Mouse (Mus musculus): ENCODE data around the gene Gda. TPM values are rescaled to one million over a fixed set of nuclear protein-coding genes. Genes with fewer than 3 reads are reported as not detected.

Gda gene
- polyA plus RNA-seq, 1 experiment from 2014 or later: 7.6 TPM

GRCm38 (mm10) chr19:21373073-21373755 lies 100.0 kb downstream of the Gda start:
- whole genome bisulfite sequencing (ENCODE audit: missing documents): 52% methylated on average over 10 of the region's 11 CpGs
- no peak overlapping the region for H3K4me3 ChIP-seq (ENCODE audit: inconsistent target)
- no peak overlapping the region for H3K27ac ChIP-seq
- H3K36me3 ChIP-seq (ENCODE audit: inconsistent target): no peaks in the 10 kb centered on the region
- no peaks in the 10 kb centered on the region for H3K79me2 ChIP-seq (ENCODE audit: inconsistent target)

GRCm38 (mm10) chr19:21372395-21373072 lies 100.7 kb downstream of the Gda start:
- Histone ChIP-seq H3K4me3 (ENCODE audit: inconsistent target) (no peak overlapping the region), H3K36me3 (ENCODE audit: inconsistent target) (no peaks in the 10 kb centered on the region), H3K27ac (no peak overlapping the region), H3K79me2 (ENCODE audit: inconsistent target) (no peaks in the 10 kb centered on the region)
- WGBS (ENCODE audit: missing documents): 76% methylated on average over 12 of the region's 12 CpGs

GRCm38 (mm10) chr19:21371337-21371736 lies 101.9 kb downstream of the Gda start:
- whole genome bisulfite sequencing (ENCODE audit: missing documents): 62% methylated on average over 2 of the region's 2 CpGs
- Histone ChIP-seq H3K36me3 (ENCODE audit: inconsistent target) (no peaks in the 10 kb centered on the region), H3K4me3 (ENCODE audit: inconsistent target) (no peak overlapping the region), H3K79me2 (ENCODE audit: inconsistent target) (no peaks in the 10 kb centered on the region), H3K27ac (no peak overlapping the region)

GRCm38 (mm10) chr19:21370782-21371181 lies 102.5 kb downstream of the Gda start:
- no peak overlapping the region for H3K4me3 ChIP-seq (ENCODE audit: inconsistent target)
- WGBS (ENCODE audit: missing documents): 93% methylated on average over 8 of the region's 8 CpGs
- H3K27ac ChIP-seq: no peak overlapping the region
- H3K36me3 ChIP-seq (ENCODE audit: inconsistent target): no peaks in the 10 kb centered on the region
- H3K79me2 ChIP-seq (ENCODE audit: inconsistent target): no peaks in the 10 kb centered on the region

GRCm38 (mm10) chr19:21369175-21369574 lies 104.1 kb downstream of the Gda start:
- Histone ChIP-seq H3K27ac (no peak overlapping the region), H3K36me3 (ENCODE audit: inconsistent target) (no peaks in the 10 kb centered on the region), H3K79me2 (ENCODE audit: inconsistent target) (no peaks in the 10 kb centered on the region), H3K4me3 (ENCODE audit: inconsistent target) (no peak overlapping the region)
- 80% methylated on average over 6 of the region's 6 CpGs for WGBS (ENCODE audit: missing documents)

- Histone ChIP-seq H3K4me3 (ENCODE audit: inconsistent target) (no peak overlapping the region), H3K79me2 (ENCODE audit: inconsistent target) (no peaks in the 10 kb centered on the region), H3K36me3 (ENCODE audit: inconsistent target) (no peaks in the 10 kb centered on the region), H3K27ac (no peak overlapping the region)
- WGBS (ENCODE audit: missing documents): 90% methylated on average over 2 of the region's 4 CpGs
Observed at GRCm38 (mm10) chr19:21368595-21368994, 104.7 kb downstream of the Gda start.

GRCm38 (mm10) chr19:21357792-21358191 lies 115.5 kb downstream of the Gda start:
- Histone ChIP-seq H3K4me3 (ENCODE audit: inconsistent target) (no peak overlapping the region), H3K79me2 (ENCODE audit: inconsistent target) (no peaks in the 10 kb centered on the region), H3K27ac (no peak overlapping the region), H3K36me3 (ENCODE audit: inconsistent target) (no peaks in the 10 kb centered on the region)
- WGBS (ENCODE audit: missing documents): 93% methylated on average over 6 of the region's 6 CpGs

- Histone ChIP-seq H3K4me3 (ENCODE audit: inconsistent target) (no peak overlapping the region), H3K36me3 (ENCODE audit: inconsistent target) (no peaks in the 10 kb centered on the region), H3K27ac (no peak overlapping the region), H3K79me2 (ENCODE audit: inconsistent target) (no peaks in the 10 kb centered on the region)
- 90% methylated on average over 6 of the region's 6 CpGs for WGBS (ENCODE audit: missing documents)
Observed at GRCm38 (mm10) chr19:21349634-21350033, 123.6 kb downstream of the Gda start.

- Histone ChIP-seq H3K36me3 (ENCODE audit: inconsistent target) (no peaks in the 10 kb centered on the region), H3K27ac (no peak overlapping the region), H3K4me3 (ENCODE audit: inconsistent target) (no peak overlapping the region), H3K79me2 (ENCODE audit: inconsistent target) (no peaks in the 10 kb centered on the region)
- WGBS (ENCODE audit: missing documents): 91% methylated on average over 6 of the region's 6 CpGs
Observed at GRCm38 (mm10) chr19:21346646-21347045, 126.6 kb downstream of the Gda start.

Other genes with a start within 250 kb of the Gda start
- 90.0 to 110 TPM (median 96.9 TPM) in 3 replicates for gene Zfand5, start 201.2 kb downstream of the Gda start, polyA plus RNA-seq (2018)
- 19.9 to 23.5 TPM (median 22.4 TPM) in 3 replicates for gene 1110059E24Rik, start 179.5 kb upstream of the Gda start, polyA plus RNA-seq (2018)
- gene Abhd17b, start 179.7 kb upstream of the Gda start, polyA plus RNA-seq (2018): 12.1 to 20.4 TPM (median 18.1 TPM) in 3 replicates

All from macrophage (primary cell).